Mouse (Mus musculus) cerebellum, adult 2 months (tissue): ENCODE data around the gene Pithd1. TPM values are rescaled to one million over a fixed set of nuclear protein-coding genes. Genes with fewer than 3 reads are reported as not detected.

Source experiments
- DNase-seq, 2 experiments: peaks; one replicate each; pipeline ENCODE4 v3.0.0; 2021
- H3K27ac ChIP-seq: fragments of 200-500 bp; 2 replicates; pipeline ENCODE4 v1.5.1; 2012; ENCODE audit warnings: low read length, control low read depth, inconsistent platforms; ENCODE audit not compliant: insufficient read depth
- H3K27me3 ChIP-seq: fragments of 200-500 bp; 2 replicates; pipeline ENCODE4 v1.6.1; 2012; ENCODE audit warnings: inconsistent platforms, mild to moderate bottlenecking, low read length, moderate library complexity; ENCODE audit not compliant: control insufficient read depth, insufficient read depth
- H3K4me1 ChIP-seq: fragments of 200-500 bp; 2 replicates; pipeline ENCODE4 v1.6.1; 2011; ENCODE audit warnings: low read length; ENCODE audit not compliant: control insufficient read depth, insufficient read depth
- H3K4me3 ChIP-seq: fragments of 200-500 bp; replicated peaks from 2 replicates; pipeline ENCODE3; 2011; ENCODE audit warnings: mild to moderate bottlenecking, low read depth, low read length, control low read depth; ENCODE audit not compliant: insufficient read depth
- CTCF ChIP-seq: fragments of 200-500 bp; IDR thresholded peaks from 2 replicates; pipeline ENCODE4 v1.5.1; 2011; ENCODE audit warnings: low read depth, mild to moderate bottlenecking, control low read depth, low read length, moderate library complexity, borderline replicate concordance; ENCODE audit not compliant: insufficient read depth
- POLR2A ChIP-seq: fragments of 200-500 bp; IDR thresholded peaks from 2 replicates; pipeline ENCODE4 v1.6.1; 2011; ENCODE audit warnings: low read length, control low read depth, borderline replicate concordance; ENCODE audit not compliant: insufficient read depth
- WGBS: fragments of 180-500 bp; shearing (Covaris S2); methylation state at CpG from one replicate; pipeline ENCODE4 v1.1.7; 2018; 5-methylcytosine and 5-hydroxymethylcytosine counted together
- polyA plus RNA-seq: library from polyadenylated mRNA; depleted of rRNA; stranded (reverse); fragments of >200 nt; gene quantifications from 2 replicates; pipeline ENCODE4 v1.2.3, GENCODE M21; 2012; rRNA removed

Pithd1 gene
- polyA plus RNA-seq, 1 experiment: 130 TPM

DNA sequence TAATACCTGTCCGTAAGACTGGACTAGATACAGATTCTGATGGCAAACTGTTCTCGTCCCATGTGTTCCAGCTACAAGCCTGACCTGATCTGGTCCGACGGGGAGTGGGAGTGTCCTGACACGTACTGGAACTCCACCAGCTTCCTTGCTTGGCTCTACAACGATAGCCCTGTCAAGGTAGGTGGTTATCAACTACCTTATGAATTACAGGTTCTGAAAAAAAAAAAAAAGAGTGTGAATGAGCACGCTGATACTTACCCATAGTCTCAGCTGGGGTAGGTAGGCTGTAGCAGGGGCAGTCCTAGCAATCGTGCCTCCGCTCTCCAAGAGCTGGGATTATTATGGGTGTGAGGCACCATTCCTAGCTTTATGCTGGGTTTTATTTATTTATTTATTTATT is 57.2 kb downstream of the Pithd1 start:
- 91% methylated on average over 9 of the region's 9 CpGs for WGBS
- no peak overlapping the region for H3K4me3 ChIP-seq
- H3K27me3 ChIP-seq: no peaks in the 10 kb centered on the region
- no peak overlapping the region for H3K27ac ChIP-seq
- TF ChIP-seq POLR2A (no peak), CTCF (no peak)
- no peak for DNase-seq
- no peaks in the 10 kb centered on the region for H3K4me1 ChIP-seq

DNA sequence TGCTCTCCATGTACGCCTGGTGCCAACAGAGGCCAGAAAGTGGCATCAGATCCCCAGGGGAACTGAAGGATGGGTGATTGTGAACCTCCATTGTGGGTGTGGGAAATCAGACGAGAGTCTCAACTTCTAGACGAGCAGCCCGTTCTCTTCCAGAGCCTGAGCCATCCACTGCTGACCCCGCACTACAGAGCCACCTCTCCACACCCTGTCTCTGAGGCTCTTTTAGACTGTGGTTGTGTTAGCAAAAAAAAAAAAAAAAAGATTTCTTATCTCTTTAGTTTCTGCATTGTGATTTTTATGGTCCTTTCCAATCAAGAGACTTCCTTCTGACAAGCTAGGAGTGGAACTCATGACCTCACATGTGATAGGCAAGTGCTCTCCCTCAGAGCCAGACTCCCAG is 57.7 kb downstream of the Pithd1 start:
- no peaks in the 10 kb centered on the region for H3K4me1 ChIP-seq
- DNase-seq: no peak
- WGBS: 91% methylated on average over 5 of the region's 5 CpGs
- H3K27ac ChIP-seq: no peak overlapping the region
- no peak for TF ChIP-seq CTCF
- no peak for TF ChIP-seq POLR2A
- no peaks in the 10 kb centered on the region for H3K27me3 ChIP-seq
- H3K4me3 ChIP-seq: no peak overlapping the region

DNA sequence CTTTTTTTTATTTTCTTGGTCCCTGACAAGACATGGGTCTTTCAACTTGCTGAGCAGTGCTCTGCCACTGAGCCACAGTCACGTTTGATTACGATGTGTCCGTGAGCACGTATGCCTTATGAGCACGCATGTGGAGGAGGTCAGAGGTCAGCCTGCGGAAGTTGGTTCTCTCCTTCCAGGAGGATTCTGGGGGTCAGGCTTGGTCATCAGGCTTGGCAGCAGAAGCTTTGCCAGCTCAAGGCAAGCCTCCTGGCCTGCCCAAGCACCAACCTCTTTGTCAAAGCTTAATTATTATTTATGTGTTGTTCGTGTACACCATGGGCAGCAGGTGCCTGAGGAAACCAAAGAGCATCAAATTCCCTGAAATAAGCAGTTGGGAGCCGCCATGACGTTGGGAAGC is 58.7 kb downstream of the Pithd1 start:
- Histone ChIP-seq H3K27me3 (no peaks in the 10 kb centered on the region), H3K27ac (no peak overlapping the region)
- WGBS: 81% methylated on average over 9 of the region's 9 CpGs

DNA sequence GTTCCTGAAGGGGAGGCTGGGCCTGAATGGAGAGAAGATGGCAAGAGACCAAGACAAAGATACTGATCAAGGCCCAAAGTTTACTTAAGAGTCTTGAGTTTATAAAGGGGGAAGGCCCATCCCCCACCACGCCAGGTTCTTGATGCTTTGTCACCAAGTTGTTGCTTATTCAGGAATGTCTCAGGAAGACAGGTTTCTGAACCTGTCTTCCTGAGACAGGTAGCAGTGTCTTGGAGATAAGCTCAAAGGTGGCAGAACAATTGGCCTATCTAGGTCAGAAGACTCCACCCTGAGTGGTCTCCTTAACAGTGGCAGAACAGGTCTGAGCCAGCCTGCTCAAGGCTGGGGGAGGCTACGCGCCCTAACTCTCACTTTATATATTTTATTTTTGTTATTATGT is 60.2 kb downstream of the Pithd1 start:
- WGBS: 96% methylated on average over 3 of the region's 3 CpGs
- H3K4me1 ChIP-seq: no peaks in the 10 kb centered on the region; the same call in 1 of the 2 replicates

More for the DNA sequence above, 58.7 kb downstream of the Pithd1 start:
- TF ChIP-seq CTCF (no peak), POLR2A (no peak)
- H3K4me3 ChIP-seq: no peak overlapping the region
- DNase-seq: no peak
- H3K4me1 ChIP-seq: no peaks in the 10 kb centered on the region

DNA sequence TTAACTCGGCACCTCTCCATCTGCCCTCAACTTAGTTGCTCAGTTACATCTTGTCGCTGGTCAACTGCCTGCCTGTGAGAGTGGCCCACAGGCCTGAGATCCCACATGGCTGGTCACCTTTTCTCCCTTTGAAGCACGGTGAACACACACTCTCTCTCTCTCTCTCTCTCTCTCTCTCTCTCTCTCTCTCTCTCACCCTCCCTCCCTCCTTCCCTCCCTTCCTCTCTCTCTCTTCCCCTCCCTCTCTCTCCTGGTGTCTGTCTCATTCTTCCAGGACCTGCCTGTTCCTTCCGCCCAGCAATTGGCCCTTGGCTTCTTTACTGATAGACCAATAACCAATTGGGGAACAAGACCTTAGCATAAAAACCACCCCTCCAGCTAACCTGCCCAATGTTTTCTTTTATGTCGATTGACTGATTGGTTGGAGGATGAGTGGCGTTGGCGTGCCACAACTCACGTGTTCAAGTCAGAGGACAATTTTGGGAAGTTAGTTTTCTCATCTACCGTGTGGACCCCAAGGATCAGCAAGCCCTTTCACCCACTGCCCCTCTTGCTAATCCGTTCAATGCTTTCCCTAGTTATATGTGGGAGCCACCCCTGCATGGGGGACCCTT is 60.8 kb downstream of the Pithd1 start:
- H3K4me3 ChIP-seq: no peak overlapping the region
- H3K4me1 ChIP-seq: no peaks in the 10 kb centered on the region; the same call in 1 of the 2 replicates
- WGBS: 92% methylated on average over 10 of the region's 10 CpGs
- no peaks in the 10 kb centered on the region for H3K27me3 ChIP-seq
- TF ChIP-seq POLR2A (no peak), CTCF (no peak)
- DNase-seq: no peak
- no peak overlapping the region for H3K27ac ChIP-seq

More for the DNA sequence above, 60.2 kb downstream of the Pithd1 start:
- no peak for DNase-seq
- TF ChIP-seq CTCF (no peak), POLR2A (no peak)
- H3K27ac ChIP-seq: no peak overlapping the region
- H3K4me3 ChIP-seq: no peak overlapping the region
- no peaks in the 10 kb centered on the region for H3K27me3 ChIP-seq

Other genes with a start within 250 kb of the Pithd1 start
- 0.17 and 0.26 TPM in 2 replicates for gene Myom3, start 227.5 kb downstream of the Pithd1 start, polyA plus RNA-seq
- 54.7 and 61.5 TPM in 2 replicates for gene Srsf10, start 131.5 kb downstream of the Pithd1 start, polyA plus RNA-seq
- gene Pnrc2, start 113.4 kb downstream of the Pithd1 start, polyA plus RNA-seq: 59.7 and 61.5 TPM in 2 replicates
- gene Cnr2, start 91.9 kb downstream of the Pithd1 start, polyA plus RNA-seq: 0.05 and 0.06 TPM in 2 replicates
- gene Fuca1, start 66.5 kb downstream of the Pithd1 start, polyA plus RNA-seq: 46.5 and 47.9 TPM in 2 replicates
- 86.9 and 98.7 TPM in 2 replicates for gene Hmgcl, start 40.8 kb downstream of the Pithd1 start, polyA plus RNA-seq
- gene Gale, start 23.5 kb downstream of the Pithd1 start, polyA plus RNA-seq: 39.6 and 42.9 TPM in 2 replicates
- 123 and 127 TPM in 2 replicates for gene Lypla2, start 14.6 kb downstream of the Pithd1 start, polyA plus RNA-seq
- 18.3 and 19.2 TPM in 2 replicates for gene Eloa, start 34.5 kb upstream of the Pithd1 start, polyA plus RNA-seq
- 436 and 481 TPM in 2 replicates for gene Rpl11, start 66.2 kb upstream of the Pithd1 start, polyA plus RNA-seq
- 53.6 and 55.1 TPM in 2 replicates for gene Id3, start 156.2 kb upstream of the Pithd1 start, polyA plus RNA-seq
- gene E2f2, start 185.1 kb upstream of the Pithd1 start, polyA plus RNA-seq: 0.27 and 0.74 TPM in 2 replicates
- 5.5 and 6.3 TPM in 2 replicates for gene Asap3, start 219.1 kb upstream of the Pithd1 start, polyA plus RNA-seq